Mouse (Mus musculus) monocyte, adult 5-6 weeks (primary cell): Measurements from ENCODE around the gene Nagpa. TPM values are rescaled to one million over a fixed set of nuclear protein-coding genes. Genes with fewer than 3 reads are reported as not detected.
"Not testable (repeated sequence)": the region's sequence is repeated elsewhere in the genome, so short reads cannot be mapped to it uniquely, and the experiment has no call there.

Source experiments
- ATAC-seq: fragments of 153-309, 156-312 bp; replicated peaks from 2 replicates; pipeline ENCODE4 v1.8.0; 2017; ENCODE audit warnings: mild to moderate bottlenecking; ENCODE audit not compliant: low TSS enrichment, insufficient number of reproducible peaks, severe bottlenecking, poor library complexity, low FRiP score
- total RNA-seq: library from RNA; stranded (forward); fragments of 200-1000, 200-491, 200-594 nt; gene quantifications from 3 replicates; pipeline ENCODE4 v1.2.3, GENCODE M21; 2017

The Nagpa gene
- total RNA-seq, result 66.9 to 77.6 TPM (median 67.0 TPM) in 3 replicates

DNA sequence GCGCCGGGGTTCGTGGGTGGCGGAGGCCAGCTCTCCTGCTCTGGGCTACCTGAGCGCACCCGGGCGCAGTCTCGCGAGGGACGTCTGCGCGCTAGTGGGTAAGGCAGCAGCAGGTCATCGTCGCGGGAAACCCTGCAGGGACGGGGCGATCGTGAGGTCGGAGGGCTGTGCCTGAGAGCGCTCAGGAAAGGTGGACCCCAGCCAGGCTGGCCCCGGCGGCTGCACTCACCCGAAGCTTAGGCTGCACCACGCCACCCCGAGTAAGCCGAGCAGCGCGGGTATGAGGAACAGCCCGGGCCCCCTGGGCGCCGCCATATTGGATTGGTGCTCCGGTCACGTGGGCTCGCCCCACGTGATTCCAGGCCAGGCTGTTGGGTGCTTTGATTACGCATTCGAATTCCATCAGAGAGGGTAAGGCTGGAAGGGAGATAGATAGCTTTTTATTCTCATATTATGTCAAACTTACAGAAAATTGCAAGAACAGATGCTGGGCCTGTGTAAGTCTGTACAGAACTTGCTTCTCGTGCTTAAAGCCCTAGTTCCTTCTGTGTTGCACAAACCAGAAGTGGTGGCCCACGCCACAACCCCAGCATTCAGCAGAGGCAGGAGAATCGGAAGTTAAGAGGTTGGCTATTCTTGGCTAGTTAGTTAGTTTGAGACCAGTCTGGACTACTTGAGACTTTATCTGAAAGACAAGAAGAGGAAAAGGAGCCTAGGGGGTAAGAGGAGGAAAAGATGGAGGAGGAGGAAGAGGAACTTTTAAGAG, at the start of gene Nagpa:
Nagpa (minus strand) TSS at position 345 of the 766 bp plus-strand sequence.
- peak; percentile 77 for ATAC-seq

- no peak for ATAC-seq
These were observed 48.4 kb upstream of the Nagpa start for GRCm38 (mm10) chr16:5252260-5252659.

GRCm38 (mm10) chr16:5250891-5251290, 47.1 kb upstream of the Nagpa start:
- ATAC-seq, result no peak

DNA sequence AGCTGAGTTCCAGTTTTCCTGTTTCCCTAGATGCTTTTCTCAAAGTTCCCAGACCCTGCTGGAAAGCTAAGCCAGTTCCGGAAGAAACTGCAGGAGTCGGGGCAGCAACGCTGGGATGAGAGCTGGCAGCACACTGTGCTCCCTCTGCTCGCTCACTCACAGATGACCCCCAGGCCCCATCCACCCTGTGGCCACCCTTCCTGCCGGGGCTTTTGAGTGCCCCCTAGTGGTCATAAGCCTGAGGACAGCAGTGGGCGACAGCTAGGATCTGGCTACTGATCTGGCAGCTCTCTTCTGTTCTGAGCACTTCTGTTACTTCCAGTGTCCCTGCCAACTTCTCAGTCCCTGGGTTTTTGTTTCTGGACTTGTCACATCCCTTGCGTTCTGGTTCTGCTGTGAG, 40.6 kb upstream of the Nagpa start:
- peak; percentile 66 for ATAC-seq

- no peak for ATAC-seq
These were observed 39.1 kb upstream of the Nagpa start for GRCm38 (mm10) chr16:5242882-5243281.

DNA sequence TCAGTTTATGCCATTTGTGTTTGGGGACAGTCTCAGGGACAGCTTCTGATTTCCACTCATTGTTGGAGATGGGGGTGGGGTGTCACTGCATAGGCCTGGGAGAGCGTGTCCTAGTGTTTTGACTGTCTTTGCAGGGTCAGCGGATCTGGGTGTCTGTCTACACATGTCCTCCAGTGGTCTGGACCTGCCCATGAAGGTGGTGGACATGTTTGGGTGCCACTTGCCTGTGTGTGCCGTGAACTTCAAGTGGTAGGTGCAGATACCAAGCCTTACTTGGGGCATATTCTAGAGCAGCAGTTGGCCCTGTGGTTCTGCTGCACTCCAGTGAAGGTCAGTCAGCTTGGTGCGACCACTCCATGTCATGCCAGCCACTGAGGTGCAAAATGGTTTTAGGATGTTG, 38.5 kb upstream of the Nagpa start:
- no peak for ATAC-seq

DNA sequence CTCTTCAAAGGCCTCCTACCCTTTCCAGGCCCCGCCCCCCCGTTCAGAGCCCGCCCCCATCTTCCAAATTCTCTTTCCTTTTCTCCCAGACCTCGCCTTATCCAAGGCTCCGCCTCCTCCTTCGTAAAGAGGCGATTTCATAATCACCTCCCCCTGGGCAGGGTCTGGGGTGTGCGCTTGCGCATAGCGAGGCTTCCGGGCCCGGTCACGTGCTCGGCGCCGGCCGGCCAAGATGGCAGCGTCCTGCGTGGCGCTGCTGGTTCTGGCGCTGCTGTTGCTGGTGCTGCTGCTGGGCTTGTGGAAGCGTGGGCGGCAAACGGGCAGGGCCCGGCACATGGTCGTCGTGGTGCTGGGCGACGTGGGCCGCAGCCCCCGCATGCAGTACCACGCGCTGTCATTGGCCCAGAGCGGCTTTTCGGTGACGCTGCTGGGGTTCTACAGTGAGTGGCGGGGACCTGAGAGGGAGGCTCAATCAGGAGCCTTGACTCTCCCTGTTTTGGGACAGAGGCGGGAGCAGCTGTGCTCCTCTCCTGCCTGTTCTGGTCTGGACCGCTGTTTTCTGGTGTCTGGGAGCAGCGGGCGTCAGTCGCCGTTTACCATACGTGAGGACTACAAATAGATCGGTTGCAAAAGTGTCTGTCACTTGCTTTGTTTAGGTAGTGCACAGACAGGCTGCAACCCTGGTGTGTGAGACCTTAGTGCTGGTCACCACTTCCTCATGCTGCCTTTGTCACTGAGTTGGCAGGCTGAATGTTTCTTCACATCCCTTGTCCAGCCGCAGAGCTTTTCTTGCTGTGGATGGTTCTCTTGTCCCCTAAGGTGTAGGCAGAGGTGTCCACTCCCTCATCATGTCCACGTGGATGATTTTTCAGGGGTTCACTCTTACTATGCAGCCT, 29.9 kb upstream of the Nagpa start, which contains the start of gene Alg1:
Alg1 (plus strand) TSS at position 204 of the 896 bp plus-strand sequence.
- peak; percentile 90 for ATAC-seq

DNA sequence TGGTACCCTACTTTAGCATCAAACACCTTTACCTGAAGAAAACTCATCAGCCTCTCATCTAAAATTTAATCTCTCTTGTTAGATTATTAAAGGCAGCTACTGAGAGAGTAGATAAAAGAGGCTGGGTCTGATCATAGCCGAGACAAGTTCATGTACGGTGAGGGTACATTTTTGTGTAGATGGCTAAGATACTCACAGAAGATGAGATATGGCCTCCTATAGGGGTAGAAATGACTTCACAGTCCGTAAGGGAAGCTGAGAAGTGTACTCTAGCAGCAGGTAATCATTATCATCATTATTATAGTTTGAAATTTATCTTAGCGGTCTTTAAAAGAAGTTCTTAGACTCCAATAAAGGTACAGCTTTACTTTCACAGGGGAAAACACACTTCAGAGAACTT, 29.2 kb upstream of the Nagpa start:
- ATAC-seq, result no peak

- ATAC-seq, result not testable (repeated sequence)
These were observed 24.3 kb upstream of the Nagpa start for GRCm38 (mm10) chr16:5228103-5228502.

DNA sequence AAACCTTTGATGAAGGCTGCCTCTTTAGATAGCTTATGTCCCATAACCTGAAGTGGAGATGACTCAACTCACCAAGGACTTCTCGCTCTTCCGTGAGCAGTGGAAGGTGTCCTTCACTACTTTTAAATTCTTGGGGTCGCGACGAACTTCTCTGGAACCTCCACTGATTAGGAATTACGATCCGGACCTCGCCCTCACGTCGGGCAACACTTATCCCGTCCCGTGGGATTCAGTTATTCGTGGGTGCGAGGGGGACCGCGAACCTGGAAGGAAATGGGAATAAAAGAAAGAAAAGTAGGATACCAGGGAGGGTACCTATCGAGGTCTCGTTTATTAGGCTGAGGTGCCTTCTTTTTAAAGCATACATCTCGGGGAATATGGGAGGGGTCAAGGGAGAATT, 23.7 kb upstream of the Nagpa start:
- not testable (repeated sequence) for ATAC-seq

GRCm38 (mm10) chr16:5226534-5226933, 22.7 kb upstream of the Nagpa start:
- not testable (repeated sequence) for ATAC-seq

- no peak for ATAC-seq
These were observed 18.3 kb upstream of the Nagpa start, which contains the start of gene AU021092 for GRCm38 (mm10) chr16:5222140-5222539. Gene AU021092, minus strand, starts transcription at chr16:5222299.

DNA sequence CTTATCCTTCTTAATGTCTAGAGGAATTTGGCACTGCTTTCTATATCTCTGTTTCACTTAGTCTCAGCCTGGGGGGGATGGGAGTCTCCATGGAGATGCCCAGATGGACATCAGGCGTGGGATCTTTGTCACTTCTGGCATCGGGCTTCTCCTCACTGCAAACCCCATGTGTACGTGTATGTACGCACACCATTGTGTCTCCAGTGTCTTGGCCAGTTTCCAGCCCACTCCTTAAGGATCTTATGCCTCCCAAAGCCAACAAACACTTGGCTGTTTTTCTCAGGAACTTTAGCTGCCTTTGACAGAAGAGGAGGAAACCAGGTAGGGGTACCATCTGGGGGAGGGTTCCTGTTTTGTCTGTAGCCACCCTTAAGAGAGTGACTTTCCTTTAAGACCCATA, 17.6 kb upstream of the Nagpa start:
- no peak for ATAC-seq

DNA sequence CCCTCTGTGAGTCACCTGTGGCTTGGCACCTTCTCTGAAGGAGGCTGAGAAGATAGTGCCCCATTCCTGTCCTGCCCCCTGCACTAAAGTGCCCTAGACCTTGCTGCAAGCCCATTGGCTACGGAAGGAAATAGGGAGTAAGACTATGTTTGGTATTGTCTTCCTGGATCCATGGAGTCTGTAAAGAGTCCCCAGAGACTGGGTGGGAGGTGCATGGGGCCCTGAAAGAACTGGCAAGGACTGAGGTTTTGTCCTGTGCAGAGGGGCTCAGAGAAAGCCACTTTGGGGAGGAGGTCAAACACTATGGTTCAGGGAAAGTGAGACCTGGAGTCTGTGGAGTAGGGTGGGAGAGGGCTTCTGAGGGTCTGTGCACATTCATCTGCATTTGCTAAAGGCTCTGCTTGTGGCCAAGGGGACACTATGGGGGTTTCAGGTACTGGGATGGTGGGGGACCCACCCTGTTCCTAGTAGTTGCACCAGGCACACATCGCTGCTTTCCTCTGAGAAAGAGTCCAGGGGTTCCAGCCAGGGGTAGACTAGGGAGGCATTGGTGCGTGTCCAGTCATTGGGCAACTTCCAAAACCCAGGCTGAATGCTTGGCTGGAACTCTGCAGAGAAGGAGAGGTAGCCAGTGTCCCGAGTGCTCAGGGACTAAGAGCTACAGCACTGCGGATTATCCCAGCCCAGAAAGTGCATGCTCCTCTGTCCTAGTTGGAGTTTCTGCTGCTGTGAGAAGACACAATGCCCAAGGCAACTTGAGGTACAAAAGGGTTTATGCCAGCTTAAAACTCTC, 13.7 kb upstream of the Nagpa start:
- ATAC-seq, result no peak

DNA sequence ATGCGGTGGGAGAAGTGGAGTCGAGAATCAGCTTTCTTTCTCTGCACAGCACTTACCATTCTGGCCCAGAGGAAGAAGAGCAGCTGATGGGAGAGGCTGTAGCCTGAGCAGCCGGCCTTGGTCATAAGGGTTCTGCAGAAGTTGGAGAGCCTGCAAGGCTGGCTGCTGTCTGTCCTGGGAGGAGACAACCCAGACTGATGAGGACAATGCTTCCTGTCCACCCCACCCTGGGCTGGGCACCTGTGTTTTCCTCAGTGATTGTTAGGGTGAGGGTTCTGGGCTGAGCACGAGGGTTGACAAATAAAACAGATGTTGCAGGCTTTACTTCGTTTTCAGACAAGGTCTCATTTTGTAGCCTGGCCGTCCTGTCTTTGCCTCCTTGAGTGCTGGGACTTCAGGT, 12.9 kb upstream of the Nagpa start:
- ATAC-seq, result no peak

DNA sequence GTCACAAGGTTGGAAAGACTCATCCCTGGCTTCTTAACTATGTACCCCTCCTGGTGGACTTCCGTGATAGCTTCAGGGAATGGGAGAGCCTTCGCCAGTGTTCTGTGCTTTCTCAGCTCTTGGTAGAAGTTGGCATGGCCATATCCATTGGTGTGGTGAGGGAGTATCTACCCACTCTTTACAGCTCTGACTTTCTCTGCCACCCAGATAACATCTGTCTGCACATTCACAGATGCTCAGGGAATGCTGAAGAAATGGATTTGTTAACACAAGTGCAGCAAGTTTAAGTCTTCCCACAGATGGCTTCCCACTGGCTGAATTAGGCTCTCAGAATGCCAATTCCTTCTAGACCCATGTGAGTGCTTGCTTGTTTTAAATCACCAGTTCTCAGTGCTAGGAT, 10.3 kb upstream of the Nagpa start:
- no peak for ATAC-seq

- ATAC-seq, result no peak
These were observed 8.3 kb upstream of the Nagpa start for GRCm38 (mm10) chr16:5212150-5212549.

DNA sequence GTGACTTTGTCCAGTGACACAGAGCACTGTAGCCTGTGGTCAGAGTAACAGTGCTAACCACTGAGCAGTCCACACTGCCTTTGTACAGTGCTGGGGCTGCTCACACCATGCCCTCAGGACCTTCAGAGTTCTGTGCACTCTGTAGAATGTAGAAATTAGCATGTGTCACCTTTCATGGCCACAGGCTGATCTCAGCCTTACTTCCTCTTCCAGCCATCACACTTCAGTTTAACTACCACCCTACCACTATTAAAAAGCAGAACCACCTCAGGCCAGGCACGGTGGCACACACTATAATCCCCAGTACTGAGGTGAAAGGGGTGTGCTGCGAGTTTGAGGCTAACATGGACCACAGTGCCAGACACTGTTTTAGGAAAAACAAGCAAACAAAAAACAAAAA, 6.6 kb upstream of the Nagpa start:
- peak; percentile 49; the same call in 1 of the 2 replicates for ATAC-seq

DNA sequence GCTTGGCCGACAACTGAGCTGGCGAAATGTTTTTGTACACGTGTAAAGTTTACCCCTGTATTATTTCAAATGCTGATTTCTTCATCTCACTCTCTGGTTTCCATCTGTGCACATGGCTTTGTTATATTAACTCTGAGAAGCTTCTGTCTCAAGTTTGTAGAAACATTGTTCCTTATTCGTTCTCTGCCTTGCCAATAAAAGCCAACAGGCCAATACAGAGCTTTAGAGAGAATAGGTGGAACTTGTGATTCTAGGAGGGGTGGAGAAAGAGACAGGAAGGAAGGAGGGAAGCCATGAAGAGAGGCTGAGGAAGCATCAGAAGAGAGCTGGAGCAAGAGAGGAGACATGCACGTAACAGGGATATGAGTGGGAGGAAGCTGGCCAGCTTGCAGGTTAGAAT, 2.2 kb upstream of the Nagpa start:
- no peak for ATAC-seq
